Mouse (Mus musculus) forebrain, embryonic 14.5 days (tissue): ENCODE data around the gene Olfr143. TPM values are rescaled to one million over a fixed set of nuclear protein-coding genes. Genes with fewer than 3 reads are reported as not detected.

Experiments used
- ATAC-seq: fragments of 200-750 bp; cut with Nextera tagmentation; 2 replicates; pipeline ENCODE4 v1.8.0; 2017; ENCODE audit warnings: mild to moderate bottlenecking, moderate library complexity
- DNase-seq: peaks from one replicate; pipeline ENCODE4 v3.0.0-alpha.2; 2015; ENCODE audit warnings: low spot score
- H3K27ac ChIP-seq: fragments of 300-500 bp; sonication (generic); 2 replicates; pipeline ENCODE4 v1.5.1; 2014; ENCODE audit warnings: low read depth, mild to moderate bottlenecking, control low read depth, low read length, moderate library complexity
- H3K27me3 ChIP-seq: fragments of 300-500 bp; sonication (generic); replicated peaks from 2 replicates; pipeline ENCODE4 v1.6.1; 2014; ENCODE audit warnings: low read length, control low read depth, mixed read lengths; ENCODE audit not compliant: control insufficient read depth, insufficient read depth
- H3K36me3 ChIP-seq: fragments of 300-500 bp; sonication (generic); 2 replicates; pipeline ENCODE4 v1.6.1; 2014; ENCODE audit warnings: low read length, control low read depth; ENCODE audit not compliant: control insufficient read depth, insufficient read depth
- H3K4me1 ChIP-seq: fragments of 300-500 bp; sonication (generic); 2 replicates; pipeline ENCODE4 v1.6.1; 2014; ENCODE audit warnings: antibody characterized with exemption, low read length, control low read depth; ENCODE audit not compliant: control insufficient read depth, insufficient read depth
- H3K4me2 ChIP-seq: fragments of 300-500 bp; sonication (generic); 2 replicates; pipeline ENCODE4 v1.6.1; 2014; ENCODE audit warnings: mild to moderate bottlenecking, control low read depth, low read length
- H3K4me3 ChIP-seq: fragments of 300-500 bp; sonication (generic); 2 replicates; pipeline ENCODE4 v1.5.1; 2014; ENCODE audit warnings: low read depth, low read length, control low read depth
- H3K9ac ChIP-seq: fragments of 300-500 bp; sonication (generic); 2 replicates; pipeline ENCODE4 v1.6.1; 2014; ENCODE audit warnings: mild to moderate bottlenecking, low read length, control low read depth, moderate library complexity
- H3K9me3 ChIP-seq: fragments of 300-500 bp; sonication (generic); replicated peaks from 2 replicates; pipeline ENCODE4 v1.6.1; 2016; ENCODE audit warnings: low read length, control low read depth, mixed read lengths; ENCODE audit not compliant: control insufficient read depth
- WGBS: fragments of 180-500 bp; shearing (Covaris S2); extraction: QIAGEN DNeasy Blood & Tissue Kit; methylation state at CpG from one replicate; pipeline ENCODE4 v1.1.7; 2014; 5-methylcytosine and 5-hydroxymethylcytosine counted together
- polyA plus RNA-seq: library from polyadenylated mRNA; unstranded; fragments of >200 nt; fragmentation: Nextera tagmentation; extraction: Ambion mirVana; gene quantifications from 2 replicates; pipeline ENCODE4 v1.2.1, GENCODE M21; 2014

Gene Olfr143
- polyA plus RNA-seq = not detected in 2 replicates

DNA sequence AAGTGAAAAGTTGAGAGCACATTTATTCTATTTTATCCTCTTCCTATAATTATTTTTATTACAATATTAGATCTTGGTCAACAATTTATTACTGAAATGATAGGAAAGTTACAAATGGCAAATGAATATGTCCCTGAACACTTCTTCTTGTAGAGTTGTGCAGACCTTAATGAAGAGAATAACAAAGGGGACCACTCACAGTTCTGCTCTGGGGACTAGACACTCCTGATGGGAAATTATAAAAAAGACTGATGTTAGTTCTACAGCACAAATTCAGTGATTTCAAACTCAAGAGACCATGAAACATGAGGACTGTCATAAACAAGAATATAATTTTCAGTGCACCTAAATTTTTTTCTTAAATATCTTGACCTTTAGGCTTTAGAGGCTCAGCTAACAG, at the start of gene Olfr143:
Gene Olfr143, plus strand, starts transcription at position 301 of the 400 bp plus-strand sequence.
- Histone ChIP-seq H3K36me3 (no peaks in the 10 kb centered on the region), H3K4me3 (no peak within 1 kb of the TSS), H3K27me3 (no peaks in the 10 kb centered on the region), H3K4me1 (no peaks in the 10 kb centered on the region), H3K4me2 (no peak within 1 kb of the TSS), H3K9ac (no peak within 1 kb of the TSS), H3K9me3 (no peaks in the 10 kb centered on the region), H3K27ac (no peak within 1 kb of the TSS)
- no peak for ATAC-seq
- no peak for DNase-seq

- H3K9me3 ChIP-seq = no peaks in the 10 kb centered on the region
- no peak for ATAC-seq
Measured at GRCm38 (mm10) chr9:38208065-38208464, 44.5 kb upstream of the Olfr143 start, which contains the start of gene Olfr893. Olfr893 (plus strand) TSS chr9:38208365.

DNA sequence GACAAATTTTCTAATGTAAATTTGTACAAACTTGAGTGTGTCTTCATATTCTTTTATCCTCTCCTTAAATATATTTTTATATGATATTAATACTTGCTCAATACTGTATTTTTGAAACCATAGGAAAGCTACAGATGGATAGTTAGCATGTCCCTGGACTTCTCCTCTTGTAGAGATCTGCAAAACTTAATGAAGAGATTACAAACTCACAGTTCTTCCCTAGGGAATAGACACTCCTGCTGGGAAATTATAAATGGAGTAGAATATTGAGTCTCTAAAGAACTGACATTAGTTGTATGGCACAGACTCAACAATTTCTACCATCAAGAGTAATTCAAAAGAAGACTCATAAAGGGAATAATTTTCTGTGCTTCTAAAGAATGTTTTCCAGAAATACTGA, 34.8 kb upstream of the Olfr143 start, which contains the start of gene Olfr894:
Gene Olfr894, plus strand, starts transcription at position 301 of the 400 bp plus-strand sequence.
- Histone ChIP-seq H3K9ac (no peak within 1 kb of the TSS), H3K4me2 (no peak within 1 kb of the TSS), H3K4me1 (no peaks in the 10 kb centered on the region), H3K36me3 (no peaks in the 10 kb centered on the region), H3K4me3 (no peak within 1 kb of the TSS), H3K9me3 (no peaks in the 10 kb centered on the region), H3K27ac (no peak within 1 kb of the TSS), H3K27me3 (no peaks in the 10 kb centered on the region)
- ATAC-seq = no peak
- DNase-seq = no peak

More at GRCm38 (mm10) chr9:38208065-38208464, 44.5 kb upstream of the Olfr143 start, which contains the start of gene Olfr893:
- 78% methylated on average over 3 of the region's 3 CpGs for WGBS
- Histone ChIP-seq H3K4me1 (no peaks in the 10 kb centered on the region), H3K9ac (no peak within 1 kb of the TSS), H3K4me3 (no peak within 1 kb of the TSS), H3K27ac (no peak within 1 kb of the TSS), H3K4me2 (no peak within 1 kb of the TSS), H3K27me3 (no peaks in the 10 kb centered on the region), H3K36me3 (no peaks in the 10 kb centered on the region)
- DNase-seq = no peak

DNA sequence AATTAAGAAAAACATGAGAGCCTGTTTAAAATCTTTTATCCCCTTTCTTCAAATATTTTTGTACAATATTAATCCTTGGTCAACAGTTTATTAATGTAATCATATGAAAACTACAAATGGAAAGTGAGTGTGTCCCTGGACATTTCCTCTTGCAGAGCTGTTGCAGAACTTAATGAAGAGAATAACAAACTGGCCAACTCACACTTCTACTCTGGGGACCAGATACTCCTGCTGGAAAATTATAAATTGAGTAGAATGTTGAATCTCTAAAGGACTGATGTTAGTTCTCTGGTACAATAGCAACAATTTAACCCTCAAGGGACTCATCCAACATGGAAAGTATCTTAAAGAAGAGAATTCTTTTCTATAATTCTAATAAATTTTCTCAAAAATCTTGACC, 15.0 kb downstream of the Olfr143 start, which contains the start of gene Olfr895:
Gene Olfr895, plus strand, starts transcription at position 301 of the 400 bp plus-strand sequence.
- DNase-seq = no peak
- Histone ChIP-seq H3K27me3 (no peaks in the 10 kb centered on the region), H3K36me3 (no peaks in the 10 kb centered on the region), H3K4me2 (no peak within 1 kb of the TSS), H3K27ac (no peak within 1 kb of the TSS), H3K4me1 (no peaks in the 10 kb centered on the region), H3K9ac (no peak within 1 kb of the TSS), H3K9me3 (no peaks in the 10 kb centered on the region), H3K4me3 (no peak within 1 kb of the TSS)
- no peak for ATAC-seq

GRCm38 (mm10) chr9:38290807-38291206, 38.2 kb downstream of the Olfr143 start, which contains the start of gene Olfr896-ps1:
Olfr896-ps1 (plus strand) TSS chr9:38291107.
- no peak for ATAC-seq
- no peaks in the 10 kb centered on the region for H3K4me1 ChIP-seq
- no peaks in the 10 kb centered on the region for H3K27me3 ChIP-seq
- no peak for DNase-seq
- no peak within 1 kb of the TSS for H3K9ac ChIP-seq
- H3K9me3 ChIP-seq = no peaks in the 10 kb centered on the region
- H3K4me2 ChIP-seq = no peak within 1 kb of the TSS
- 89% methylated on average over 1 of the region's 1 CpGs for WGBS
- H3K27ac ChIP-seq = no peak within 1 kb of the TSS
- no peak within 1 kb of the TSS for H3K4me3 ChIP-seq
- no peaks in the 10 kb centered on the region for H3K36me3 ChIP-seq

Other genes starting within 250 kb of the Olfr143 start
- gene Olfr883, start 227.0 kb upstream of the Olfr143 start, polyA plus RNA-seq = not detected in 2 replicates
- gene Olfr884, start 206.2 kb upstream of the Olfr143 start, polyA plus RNA-seq = not detected in 2 replicates
- not detected in 2 replicates for gene Olfr885, start 191.5 kb upstream of the Olfr143 start, polyA plus RNA-seq
- gene Olfr887, start 168.7 kb upstream of the Olfr143 start, polyA plus RNA-seq = not detected in 2 replicates
- not detected in 2 replicates for gene Olfr888, start 144.6 kb upstream of the Olfr143 start, polyA plus RNA-seq
- 0.04 and 0.06 TPM in 2 replicates for gene Olfr889, start 137.6 kb upstream of the Olfr143 start, polyA plus RNA-seq
- not detected in 2 replicates for gene Olfr890, start 110.3 kb upstream of the Olfr143 start, polyA plus RNA-seq
- gene Olfr891, start 72.0 kb upstream of the Olfr143 start, polyA plus RNA-seq = not detected in 2 replicates
- not detected in 2 replicates for gene Olfr893, start 44.4 kb upstream of the Olfr143 start, polyA plus RNA-seq
- gene Olfr894, start 34.7 kb upstream of the Olfr143 start, polyA plus RNA-seq = not detected in 2 replicates
- gene Olfr895, start 15.1 kb downstream of the Olfr143 start, polyA plus RNA-seq = not detected in 2 replicates
- not detected in 2 replicates for gene Olfr896-ps1, start 38.3 kb downstream of the Olfr143 start, polyA plus RNA-seq
- not detected in 2 replicates for gene Olfr25, start 76.3 kb downstream of the Olfr143 start, polyA plus RNA-seq
- not detected in 2 replicates for gene Olfr898, start 95.6 kb downstream of the Olfr143 start, polyA plus RNA-seq
- gene Olfr250, start 114.1 kb downstream of the Olfr143 start, polyA plus RNA-seq = not detected in 2 replicates
- not detected in 2 replicates for gene Olfr251, start 124.3 kb downstream of the Olfr143 start, polyA plus RNA-seq
- gene Olfr147, start 148.9 kb downstream of the Olfr143 start, polyA plus RNA-seq = not detected in 2 replicates
- not detected in 2 replicates for gene Olfr901, start 176.7 kb downstream of the Olfr143 start, polyA plus RNA-seq
- gene Olfr902, start 194.9 kb downstream of the Olfr143 start, polyA plus RNA-seq = not detected in 2 replicates
- not detected in 2 replicates for gene Olfr904, start 210.4 kb downstream of the Olfr143 start, polyA plus RNA-seq
- not detected in 2 replicates for gene Olfr905, start 218.3 kb downstream of the Olfr143 start, polyA plus RNA-seq
- gene Olfr906, start 234.3 kb downstream of the Olfr143 start, polyA plus RNA-seq = not detected in 2 replicates
- gene Olfr907, start 243.0 kb downstream of the Olfr143 start, polyA plus RNA-seq = not detected in 2 replicates